8 mouse cellular contexts compared by ENCODE assay signal in genomic region chr7:140857550-140858505, GRCm38 (mm10). TPM values are rescaled to one million over a fixed set of nuclear protein-coding genes. Genes with fewer than 3 reads are reported as not detected.
A peak's percentile ranks its signal among the peaks of the same experiment; 100 is the strongest.
DNase-seq lines count a peak whose midpoint lies in the region; ATAC-seq and TF ChIP-seq lines count a peak whose summit lies in the region.

Gene Bet1l (minus strand): TSS chr7:140857577.

- ATAC-seq in hindbrain, embryonic 16.5 days, result peak; percentile 58
- peak; percentile 3; the same call in 1 of the 2 replicates for ATAC-seq in liver, embryonic 16.5 days (ENCODE audit: low read depth)
- ATAC-seq in stomach, embryonic 15.5 days (ENCODE audit: insufficient read depth, low FRiP score, low read depth), result 0 out of 2 replicates have a peak, but pooled peaks have one; percentile 2

- H3K4me2 ChIP-seq in hindbrain, embryonic 16.5 days (ENCODE audit: low read length), result peak within 1 kb of the TSS; percentile 97
- H3K4me2 ChIP-seq in liver, embryonic 16.5 days (ENCODE audit: low read depth, low read length), result peak within 1 kb of the TSS; percentile 98
- peak within 1 kb of the TSS; percentile 99 for H3K4me2 ChIP-seq in stomach, embryonic 15.5 days

- no peak for TF ChIP-seq POLR2A in bone marrow, adult 2 months (IDR thresholded peaks at IDR 0.05; ENCODE audit: borderline replicate concordance, control insufficient read depth, low read depth, low read length)

- peak within 1 kb of the TSS; percentile 88 for H3K27ac ChIP-seq in bone marrow, adult 2 months (ENCODE audit: control insufficient read depth, insufficient read depth, low read depth, low read length, poor library complexity)
- H3K27ac ChIP-seq in forebrain, embryonic 10.5 days, result peak within 1 kb of the TSS; percentile 89
- peak within 1 kb of the TSS; percentile 95 for H3K27ac ChIP-seq in hindbrain, embryonic 16.5 days (ENCODE audit: low read depth, low read length)
- H3K27ac ChIP-seq in liver, embryonic 16.5 days (ENCODE audit: low read length), result peak within 1 kb of the TSS; percentile 99
- H3K27ac ChIP-seq in stomach, embryonic 15.5 days, result peak within 1 kb of the TSS; percentile 98

- peaks cover 65% of the 10 kb centered on the region for H3K36me3 ChIP-seq in forebrain, embryonic 10.5 days (replicated peaks)
- H3K36me3 ChIP-seq in hindbrain, embryonic 16.5 days (ENCODE audit: control insufficient read depth, insufficient read depth, low read length), result peaks cover 35% of the 10 kb centered on the region
- peaks cover 33% of the 10 kb centered on the region for H3K36me3 ChIP-seq in liver, embryonic 16.5 days (ENCODE audit: control insufficient read depth, insufficient read depth)
- H3K36me3 ChIP-seq in stomach, embryonic 15.5 days, result peaks cover 52% of the 10 kb centered on the region

- no peaks in the 10 kb centered on the region for H3K9me3 ChIP-seq in forebrain, embryonic 10.5 days
- H3K9me3 ChIP-seq in hindbrain, embryonic 16.5 days (ENCODE audit: control insufficient read depth, low read length), result no peaks in the 10 kb centered on the region
- H3K9me3 ChIP-seq in liver, embryonic 16.5 days (replicated peaks; ENCODE audit: control insufficient read depth, low read length), result no peaks in the 10 kb centered on the region
- H3K9me3 ChIP-seq in stomach, embryonic 15.5 days, result no peaks in the 10 kb centered on the region

- 12% methylated on average over 40 of the region's 40 CpGs for WGBS in bone marrow, adult 2 months
- WGBS in forebrain, embryonic 10.5 days, result 44% methylated on average over 40 of the region's 40 CpGs
- WGBS in hindbrain, embryonic 16.5 days, result 34% methylated on average over 40 of the region's 40 CpGs
- 25% methylated on average over 40 of the region's 40 CpGs for WGBS in liver, embryonic 16.5 days (ENCODE audit: insufficient replicate concordance)
- 31% methylated on average over 40 of the region's 40 CpGs for WGBS in stomach, embryonic 15.5 days

- peak within 1 kb of the TSS; percentile 82 for H3K4me3 ChIP-seq in bone marrow, adult 2 months (replicated peaks; ENCODE audit: control insufficient read depth, low read depth, low read length)
- peak within 1 kb of the TSS; percentile 87 for H3K4me3 ChIP-seq in forebrain, embryonic 10.5 days
- H3K4me3 ChIP-seq in hindbrain, embryonic 16.5 days (ENCODE audit: low read length), result peak within 1 kb of the TSS; percentile 89
- peak within 1 kb of the TSS; percentile 88 for H3K4me3 ChIP-seq in liver, embryonic 16.5 days (ENCODE audit: low read depth, low read length)
- peak within 1 kb of the TSS; percentile 67 for H3K4me3 ChIP-seq in stomach, embryonic 15.5 days (replicated peaks)

- H3K9ac ChIP-seq in hindbrain, embryonic 16.5 days (ENCODE audit: low read depth, low read length), result peak within 1 kb of the TSS; percentile 91
- H3K9ac ChIP-seq in liver, embryonic 16.5 days (ENCODE audit: low read depth, low read length), result peak within 1 kb of the TSS; percentile 94
- H3K9ac ChIP-seq in stomach, embryonic 15.5 days, result peak within 1 kb of the TSS; percentile 73

- H3K27me3 ChIP-seq in forebrain, embryonic 10.5 days (ENCODE audit: poor library complexity, severe bottlenecking), result no peaks in the 10 kb centered on the region
- H3K27me3 ChIP-seq in hindbrain, embryonic 16.5 days (replicated peaks; ENCODE audit: control insufficient read depth, insufficient read depth, low read length), result no peaks in the 10 kb centered on the region
- no peaks in the 10 kb centered on the region for H3K27me3 ChIP-seq in liver, embryonic 16.5 days (ENCODE audit: control insufficient read depth, insufficient read depth, low read depth, low read length)
- no peaks in the 10 kb centered on the region for H3K27me3 ChIP-seq in stomach, embryonic 15.5 days (replicated peaks)

- TF ChIP-seq CTCF in bone marrow, adult 2 months (IDR thresholded peaks at IDR 0.05; ENCODE audit: control insufficient read depth, insufficient read depth, low read length), result no peak

- peak; percentile 28 for DNase-seq in right cerebral cortex, postnatal 25 days
- no peak for DNase-seq in right cerebral cortex, postnatal 14 days
- DNase-seq in forebrain, embryonic 10.5 days (ENCODE audit: extremely low spot score, low spot score), result no peak
- no peak for DNase-seq in right cerebral cortex, postnatal 10 days (ENCODE audit: low spot score in 2 of 2)

- H3K4me1 ChIP-seq in bone marrow, adult 2 months (ENCODE audit: control insufficient read depth, insufficient read depth, low read length), result peaks cover 6% of the 10 kb centered on the region; the same call in 1 of the 2 replicates
- peaks cover 32% of the 10 kb centered on the region for H3K4me1 ChIP-seq in forebrain, embryonic 10.5 days
- H3K4me1 ChIP-seq in hindbrain, embryonic 16.5 days (ENCODE audit: control insufficient read depth, insufficient read depth, low read depth, low read length), result peaks cover 29% of the 10 kb centered on the region
- H3K4me1 ChIP-seq in liver, embryonic 16.5 days (ENCODE audit: control insufficient read depth, low read depth, low read length), result peaks cover 31% of the 10 kb centered on the region
- H3K4me1 ChIP-seq in stomach, embryonic 15.5 days, result peaks cover 27% of the 10 kb centered on the region

RNA-seq across cellular contexts. Expression of gene Bet1l, which starts in this region (rescaled TPM):
- 11.7 and 18.1 TPM in 2 replicates for polyA plus RNA-seq in bone marrow, adult 2 months (2011; ENCODE audit: insufficient read depth, insufficient read length, low replicate concordance, missing spikeins)
- 21.2 and 22.5 TPM in 2 replicates for polyA plus RNA-seq in forebrain, embryonic 10.5 days (2016; fragmentation: Nextera tagmentation; extraction: Ambion mirVana)
- 37.5 and 47.5 TPM in 2 replicates for polyA plus RNA-seq in hindbrain, embryonic 16.5 days (2015; fragmentation: Nextera tagmentation; extraction: Ambion mirVana)
- 19.3 and 20.9 TPM in 2 replicates for polyA plus RNA-seq in liver, embryonic 16.5 days (2015; fragmentation: Nextera tagmentation; extraction: Ambion mirVana)
- polyA plus RNA-seq in stomach, embryonic 15.5 days (2015; fragmentation: Nextera tagmentation; extraction: Ambion mirVana), result 44.7 and 50.1 TPM in 2 replicates

Comparison
In these comparisons a context has a peak if more than half of its experiments do, and no peak if none do; other contexts are left out.
1. ATAC-seq: peak in every context shown above with its lines; median percentile 58 in hindbrain, embryonic 16.5 days; 3 in liver, embryonic 16.5 days; 2 in stomach, embryonic 15.5 days.